Mouse (Mus musculus) lung, postnatal 0 days (tissue): ENCODE data around the gene Fam160a1.

Source experiments
- CTCF ChIP-seq: IDR thresholded peaks from 2 replicates; pipeline ENCODE4 v1.5.1; 2016; ENCODE audit warnings: antibody characterized with exemption, mild to moderate bottlenecking
- EP300 ChIP-seq: IDR thresholded peaks from 2 replicates; pipeline ENCODE4 v1.6.1; 2016; ENCODE audit warnings: antibody characterized with exemption, mild to moderate bottlenecking, control low read depth

GRCm38 (mm10) chr3:85846316-85846715, 29.2 kb upstream of the Fam160a1 start:
- TF ChIP-seq CTCF (no peak), EP300 (no peak)
